In genomic region chr15:99368583-99369266, GRCm38 (mm10) we compare ENCODE assay signal across 7 mouse cellular contexts. TPM values are rescaled to one million over a fixed set of nuclear protein-coding genes. Genes with fewer than 3 reads are reported as not detected.
DNase-seq lines count a peak whose midpoint lies in the region; ATAC-seq and TF ChIP-seq lines count a peak whose summit lies in the region.

No protein-coding gene starts in this region.

- H3K4me1 ChIP-seq in testis, adult 2 months (ENCODE audit: control insufficient read depth, insufficient read depth, low read length), result peaks cover 11% of the 10 kb centered on the region
- peaks cover 7% of the 10 kb centered on the region; the same call in 1 of the 2 replicates for H3K4me1 ChIP-seq in forebrain, embryonic 14.5 days (ENCODE audit: control insufficient read depth, insufficient read depth, low read length)
- H3K4me1 ChIP-seq in liver, embryonic 13.5 days (replicated peaks), result peaks cover 29% of the 10 kb centered on the region

- H3K27me3 ChIP-seq in testis, adult 2 months (ENCODE audit: control insufficient read depth, insufficient read depth, low read length), result no peaks in the 10 kb centered on the region
- no peaks in the 10 kb centered on the region for H3K27me3 ChIP-seq in forebrain, embryonic 14.5 days (replicated peaks; ENCODE audit: control insufficient read depth, insufficient read depth, low read length)
- H3K27me3 ChIP-seq in liver, embryonic 13.5 days, result peaks cover 40% of the 10 kb centered on the region

- H3K36me3 ChIP-seq in testis, adult 2 months (ENCODE audit: control insufficient read depth, insufficient read depth, low read length), result no peaks in the 10 kb centered on the region
- H3K36me3 ChIP-seq in forebrain, embryonic 14.5 days (ENCODE audit: control insufficient read depth, insufficient read depth, low read length), result no peaks in the 10 kb centered on the region
- no peaks in the 10 kb centered on the region for H3K36me3 ChIP-seq in liver, embryonic 13.5 days

- H3K27ac ChIP-seq in testis, adult 2 months (ENCODE audit: control insufficient read depth, insufficient read depth, low read depth, low read length), result no peak overlapping the region
- no peak overlapping the region for H3K27ac ChIP-seq in forebrain, embryonic 14.5 days (ENCODE audit: low read depth, low read length)
- no peak overlapping the region for H3K27ac ChIP-seq in liver, embryonic 13.5 days

- H3K9ac ChIP-seq in forebrain, embryonic 14.5 days (ENCODE audit: low read length), result no peak overlapping the region; the same call in 1 of the 2 replicates
- peak overlapping the region; percentile 66; the same call in 1 of the 2 replicates for H3K9ac ChIP-seq in liver, embryonic 13.5 days

- no peak for DNase-seq in testis, postnatal 14 days (ENCODE audit: low spot score)
- DNase-seq in forebrain, embryonic 14.5 days (ENCODE audit: low spot score), result no peak
- DNase-seq in liver, embryonic 13.5 days, result no peak
- DNase-seq in thymus, adult 18-20 months, result no peak
- DNase-seq in B cell, adult 2 months, result no peak
- DNase-seq in testis, postnatal 10 days (ENCODE audit: low spot score), result no peak

- H3K4me2 ChIP-seq in forebrain, embryonic 14.5 days (ENCODE audit: low read length), result peak overlapping the region; percentile 79
- peak overlapping the region; percentile 67 for H3K4me2 ChIP-seq in liver, embryonic 13.5 days

- peak overlapping the region; percentile 57 for H3K4me3 ChIP-seq in testis, adult 2 months (ENCODE audit: control insufficient read depth, low read depth, low read length)
- 0 out of 2 replicates have a peak overlapping the region, but pooled peaks have one; percentile 77 for H3K4me3 ChIP-seq in forebrain, embryonic 14.5 days (ENCODE audit: low read depth, low read length)
- peak overlapping the region; percentile 64 for H3K4me3 ChIP-seq in liver, embryonic 13.5 days (replicated peaks)

- no peak for TF ChIP-seq POLR2A in testis, adult 2 months (IDR thresholded peaks at IDR 0.05; ENCODE audit: control insufficient read depth, low read depth, low read length)

- no peak for ATAC-seq in forebrain, embryonic 14.5 days
- ATAC-seq in liver, embryonic 13.5 days (ENCODE audit: low read depth), result no peak

- H3K9me3 ChIP-seq in forebrain, embryonic 14.5 days (replicated peaks; ENCODE audit: control insufficient read depth, low read length), result no peaks in the 10 kb centered on the region
- no peaks in the 10 kb centered on the region for H3K9me3 ChIP-seq in liver, embryonic 13.5 days (replicated peaks)

- 78% methylated on average over 4 of the region's 4 CpGs for WGBS in forebrain, embryonic 14.5 days
- WGBS in liver, embryonic 13.5 days (ENCODE audit: insufficient replicate concordance), result 48% methylated on average over 4 of the region's 4 CpGs

- no peak for TF ChIP-seq CTCF in testis, adult 2 months (IDR thresholded peaks at IDR 0.05; ENCODE audit: control insufficient read depth, insufficient read depth, insufficient replicate concordance, low read depth, low read length)

RNA-seq across cellular contexts. Expression of gene Fmnl3, which starts 1.6 kb away (rescaled TPM):
- 14.3 and 15.3 TPM in 2 replicates for polyA plus RNA-seq in testis, adult 2 months (2012; rRNA removed)
- polyA plus RNA-seq in forebrain, embryonic 14.5 days (2014; fragmentation: Nextera tagmentation; extraction: Ambion mirVana), result 3.9 and 5.6 TPM in 2 replicates
- polyA plus RNA-seq in liver, embryonic 13.5 days (2015; fragmentation: Nextera tagmentation; extraction: Ambion mirVana), result 3.4 and 3.7 TPM in 2 replicates

RNA-seq across cellular contexts. Expression of gene Tmbim6, which starts 24.0 kb away (rescaled TPM):
- 734 and 786 TPM in 2 replicates for polyA plus RNA-seq in testis, adult 2 months (2012; rRNA removed)
- 230 and 247 TPM in 2 replicates for polyA plus RNA-seq in forebrain, embryonic 14.5 days (2014; fragmentation: Nextera tagmentation; extraction: Ambion mirVana)
- 188 and 210 TPM in 2 replicates for polyA plus RNA-seq in liver, embryonic 13.5 days (2015; fragmentation: Nextera tagmentation; extraction: Ambion mirVana)
